Mouse (Mus musculus) heart, embryonic 15.5 days (tissue): ENCODE results near the gene Inka1. TPM values are rescaled to one million over a fixed set of nuclear protein-coding genes. Genes with fewer than 3 reads are reported as not detected.

Source experiments
- ATAC-seq: fragments of 200-750 bp; cut with Nextera tagmentation; replicated peaks from 2 replicates; pipeline ENCODE4 v1.8.0; 2017; ENCODE audit warnings: low read depth, moderate TSS enrichment; ENCODE audit not compliant: insufficient number of reproducible peaks, insufficient read depth, low FRiP score
- H3K27ac ChIP-seq: fragments of 300-500 bp; sonication (generic); 2 replicates; pipeline ENCODE4 v1.5.1; 2015; ENCODE audit warnings: mild to moderate bottlenecking, inconsistent platforms
- H3K27me3 ChIP-seq: fragments of 300-500 bp; sonication (generic); 2 replicates; pipeline ENCODE4 v1.6.1; 2015; ENCODE audit warnings: inconsistent platforms
- H3K36me3 ChIP-seq: fragments of 300-500 bp; sonication (generic); 2 replicates; pipeline ENCODE4 v1.6.1; 2015; ENCODE audit warnings: mild to moderate bottlenecking, inconsistent platforms
- H3K4me1 ChIP-seq: fragments of 300-500 bp; sonication (generic); replicated peaks from 2 replicates; pipeline ENCODE4 v1.6.1; 2015; ENCODE audit warnings: inconsistent platforms
- H3K4me2 ChIP-seq: fragments of 300-500 bp; sonication (generic); 2 replicates; pipeline ENCODE4 v1.6.1; 2015; ENCODE audit warnings: inconsistent platforms, mild to moderate bottlenecking, moderate library complexity
- H3K4me3 ChIP-seq: fragments of 300-500 bp; sonication (generic); 2 replicates; pipeline ENCODE4 v1.5.1; 2015; ENCODE audit warnings: mild to moderate bottlenecking, inconsistent platforms
- H3K9ac ChIP-seq: fragments of 300-500 bp; sonication (generic); 2 replicates; pipeline ENCODE4 v1.6.1; 2015; ENCODE audit warnings: mild to moderate bottlenecking, inconsistent platforms
- H3K9me3 ChIP-seq: fragments of 300-500 bp; sonication (generic); replicated peaks from 2 replicates; pipeline ENCODE4 v1.6.1; 2016; ENCODE audit warnings: inconsistent platforms
- WGBS: fragments of 180-500 bp; shearing (Covaris S2); methylation state at CpG from one replicate; pipeline ENCODE4 v1.1.7; 2015; ENCODE audit warnings: mixed read lengths; 5-methylcytosine and 5-hydroxymethylcytosine counted together
- polyA plus RNA-seq: library from polyadenylated mRNA; unstranded; fragments of >200 nt; fragmentation: Nextera tagmentation; extraction: Ambion mirVana; gene quantifications from 2 replicates; pipeline ENCODE4 v1.2.1, GENCODE M21; 2015

The Inka1 gene
- polyA plus RNA-seq, 1 experiment from 2014 or later, result 35.7 TPM

GRCm38 (mm10) chr9:107983421-107983890, 2.2 kb downstream of the Inka1 start:
- H3K9me3 ChIP-seq, result no peaks in the 10 kb centered on the region
- ATAC-seq, result peak; percentile 56
- H3K4me1 ChIP-seq, result peaks cover 54% of the 10 kb centered on the region
- peak overlapping the region; percentile 92 for H3K27ac ChIP-seq
- H3K4me3 ChIP-seq, result peak overlapping the region; percentile 65
- peak overlapping the region; percentile 61 for H3K9ac ChIP-seq
- H3K36me3 ChIP-seq, result peaks cover 5% of the 10 kb centered on the region; the same call in 1 of the 2 replicates
- WGBS, result 4% methylated on average over 4 of the region's 4 CpGs
- H3K4me2 ChIP-seq, result peak overlapping the region; percentile 75
- H3K27me3 ChIP-seq, result no peaks in the 10 kb centered on the region

GRCm38 (mm10) chr9:107982681-107983346, 2.9 kb downstream of the Inka1 start, which contains the start of gene Gm20661:
Gene Gm20661 (plus strand): TSS chr9:107983058.
- peak within 1 kb of the TSS; percentile 75 for H3K4me2 ChIP-seq
- peaks cover 5% of the 10 kb centered on the region; the same call in 1 of the 2 replicates for H3K36me3 ChIP-seq
- peak; percentile 80 for ATAC-seq
- H3K9ac ChIP-seq, result peak within 1 kb of the TSS; percentile 61
- peak within 1 kb of the TSS; percentile 92 for H3K27ac ChIP-seq
- WGBS, result 8% methylated on average over 14 of the region's 14 CpGs
- no peaks in the 10 kb centered on the region for H3K27me3 ChIP-seq
- H3K4me3 ChIP-seq, result peak within 1 kb of the TSS; percentile 65
- H3K4me1 ChIP-seq, result peaks cover 56% of the 10 kb centered on the region
- no peaks in the 10 kb centered on the region for H3K9me3 ChIP-seq

GRCm38 (mm10) chr9:107981684-107982605, 3.7 kb downstream of the Inka1 start:
- Histone ChIP-seq H3K4me2 (peak overlapping the region; percentile 75), H3K9me3 (no peaks in the 10 kb centered on the region), H3K27me3 (no peaks in the 10 kb centered on the region), H3K4me1 (peaks cover 57% of the 10 kb centered on the region), H3K36me3 (peaks cover 11% of the 10 kb centered on the region; the same call in 1 of the 2 replicates), H3K9ac (peak overlapping the region; percentile 16), H3K27ac (peak overlapping the region; percentile 92), H3K4me3 (peak overlapping the region; percentile 65)
- ATAC-seq, result peak; percentile 8; the same call in 1 of the 2 replicates
- WGBS, result 41% methylated on average over 7 of the region's 7 CpGs

GRCm38 (mm10) chr9:107978815-107979214, 6.9 kb downstream of the Inka1 start:
- Histone ChIP-seq H3K9ac (no peak overlapping the region), H3K27ac (no peak overlapping the region), H3K36me3 (peaks cover 11% of the 10 kb centered on the region; the same call in 1 of the 2 replicates), H3K4me3 (no peak overlapping the region), H3K4me1 (peaks cover 66% of the 10 kb centered on the region), H3K4me2 (no peak overlapping the region), H3K9me3 (no peaks in the 10 kb centered on the region), H3K27me3 (no peaks in the 10 kb centered on the region)
- 87% methylated on average over 12 of the region's 12 CpGs for WGBS
- no peak for ATAC-seq

GRCm38 (mm10) chr9:107975399-107976386, 10.0 kb downstream of the Inka1 start, which contains the start of gene Uba7:
Gene Uba7 (plus strand): TSS chr9:107975505.
- Histone ChIP-seq H3K27me3 (no peaks in the 10 kb centered on the region), H3K27ac (peak within 1 kb of the TSS; percentile 89), H3K36me3 (peaks cover 14% of the 10 kb centered on the region; the same call in 1 of the 2 replicates), H3K4me3 (peak within 1 kb of the TSS; percentile 44), H3K9ac (peak within 1 kb of the TSS; percentile 51), H3K9me3 (no peaks in the 10 kb centered on the region), H3K4me1 (peaks cover 40% of the 10 kb centered on the region), H3K4me2 (peak within 1 kb of the TSS; percentile 71)
- peak; percentile 57 for ATAC-seq
- WGBS, result 40% methylated on average over 12 of the region's 12 CpGs

GRCm38 (mm10) chr9:107974491-107975171, 11.0 kb downstream of the Inka1 start:
- Histone ChIP-seq H3K9me3 (no peaks in the 10 kb centered on the region), H3K4me1 (peaks cover 39% of the 10 kb centered on the region), H3K36me3 (peaks cover 14% of the 10 kb centered on the region; the same call in 1 of the 2 replicates), H3K27me3 (no peaks in the 10 kb centered on the region), H3K27ac (peak overlapping the region; percentile 89), H3K4me2 (peak overlapping the region; percentile 71), H3K9ac (no peak overlapping the region), H3K4me3 (no peak overlapping the region)
- no peak; the same call in 1 of the 2 replicates for ATAC-seq
- 37% methylated on average over 10 of the region's 10 CpGs for WGBS

- 55% methylated on average over 8 of the region's 8 CpGs for whole genome bisulfite sequencing
- peak; percentile 41 for ATAC-seq
- no peak overlapping the region for H3K4me3 ChIP-seq
- H3K9me3 ChIP-seq, result no peaks in the 10 kb centered on the region
- H3K9ac ChIP-seq, result no peak overlapping the region
- peak overlapping the region; percentile 35; the same call in 1 of the 2 replicates for H3K27ac ChIP-seq
- no peaks in the 10 kb centered on the region for H3K27me3 ChIP-seq
- H3K4me1 ChIP-seq, result peaks cover 36% of the 10 kb centered on the region
- no peak overlapping the region for H3K4me2 ChIP-seq
- 0 out of 2 replicates have a peak, but pooled peaks cover 2% of the 10 kb centered on the region for H3K36me3 ChIP-seq
Measured at GRCm38 (mm10) chr9:107971690-107972541, 13.8 kb downstream of the Inka1 start.

GRCm38 (mm10) chr9:107970311-107970710, 15.4 kb downstream of the Inka1 start:
- Histone ChIP-seq H3K36me3 (0 out of 2 replicates have a peak, but pooled peaks cover 2% of the 10 kb centered on the region), H3K9me3 (no peaks in the 10 kb centered on the region), H3K4me2 (no peak overlapping the region), H3K4me1 (peaks cover 23% of the 10 kb centered on the region), H3K27ac (no peak overlapping the region), H3K9ac (no peak overlapping the region), H3K27me3 (no peaks in the 10 kb centered on the region), H3K4me3 (no peak overlapping the region)
- 81% methylated on average over 5 of the region's 5 CpGs for WGBS
- no peak for ATAC-seq

GRCm38 (mm10) chr9:107968531-107968930, 17.1 kb downstream of the Inka1 start:
- H3K27ac ChIP-seq, result no peak overlapping the region
- H3K4me2 ChIP-seq, result no peak overlapping the region
- no peak overlapping the region for H3K9ac ChIP-seq
- ATAC-seq, result no peak
- H3K27me3 ChIP-seq, result no peaks in the 10 kb centered on the region
- 88% methylated on average over 7 of the region's 7 CpGs for WGBS
- no peaks in the 10 kb centered on the region for H3K9me3 ChIP-seq
- no peak overlapping the region for H3K4me3 ChIP-seq
- 0 out of 2 replicates have a peak, but pooled peaks cover 2% of the 10 kb centered on the region for H3K36me3 ChIP-seq
- H3K4me1 ChIP-seq, result peaks cover 16% of the 10 kb centered on the region
